Mouse (Mus musculus) limb, embryonic 11.5 days (tissue): ENCODE measurements at regions not wholly inside any gene's neighbourhood (a gene's known extent, or its start where the extent isn't known, plus 50 kb on each side); places are given as distances from the start of the nearest gene placed in this dataset.
A peak's percentile ranks its signal among the peaks of the same experiment; 100 is the strongest.

ENCODE experiments used
- ATAC-seq: fragments of 200-750 bp; cut with Nextera tagmentation; 2 replicates; pipeline ENCODE4 v1.8.0; 2017; ENCODE audit warnings: low read depth; ENCODE audit not compliant: insufficient number of reproducible peaks, low FRiP score, low TSS enrichment
- DNase-seq: peaks from one replicate; pipeline ENCODE4 v3.0.0-alpha.2; 2015; ENCODE audit warnings: low spot score
- H3K27ac ChIP-seq: fragments of 300-500 bp; sonication (generic); replicated peaks from 2 replicates; pipeline ENCODE4 v1.5.1; 2014; ENCODE audit warnings: low read depth, mild to moderate bottlenecking, low read length
- H3K27me3 ChIP-seq: fragments of 300-500 bp; sonication (generic); 2 replicates; pipeline ENCODE4 v1.6.1; 2014; ENCODE audit warnings: mild to moderate bottlenecking, low read length, mixed read lengths; ENCODE audit not compliant: control insufficient read depth, insufficient read depth
- H3K36me3 ChIP-seq: fragments of 300-500 bp; sonication (generic); 2 replicates; pipeline ENCODE4 v1.6.1; 2014; ENCODE audit warnings: mild to moderate bottlenecking, low read length, moderate library complexity, mixed read lengths; ENCODE audit not compliant: control insufficient read depth, insufficient read depth
- H3K4me1 ChIP-seq: fragments of 300-500 bp; sonication (generic); 2 replicates; pipeline ENCODE4 v1.6.1; 2014; ENCODE audit warnings: low read length, mixed read lengths; ENCODE audit not compliant: control insufficient read depth, insufficient read depth
- H3K4me2 ChIP-seq: fragments of 300-500 bp; sonication (generic); 2 replicates; pipeline ENCODE4 v1.6.1; 2014; ENCODE audit warnings: low read depth, mild to moderate bottlenecking, moderate library complexity; ENCODE audit not compliant: severe bottlenecking
- H3K4me3 ChIP-seq: fragments of 300-500 bp; sonication (generic); 2 replicates; pipeline ENCODE4 v1.5.1; 2014; ENCODE audit warnings: low read depth, low read length
- H3K9ac ChIP-seq: fragments of 300-500 bp; sonication (generic); 2 replicates; pipeline ENCODE4 v1.6.1; 2014; ENCODE audit warnings: mild to moderate bottlenecking, low read length
- H3K9me3 ChIP-seq: fragments of 300-500 bp; sonication (generic); 2 replicates; pipeline ENCODE4 v1.6.1; 2016; ENCODE audit warnings: low read length; ENCODE audit not compliant: control insufficient read depth
- WGBS: fragments of 180-500 bp; shearing (Covaris S2); extraction: QIAGEN DNeasy Blood & Tissue Kit; methylation state at CpG from one replicate; pipeline ENCODE4 v1.1.7; 2014; 5-methylcytosine and 5-hydroxymethylcytosine counted together

GRCm38 (mm10) chr7:61939971-61940705 is 406.2 kb upstream of the Ndn start:
- Histone ChIP-seq H3K27ac (no peak overlapping the region), H3K4me2 (no peak overlapping the region), H3K9ac (no peak overlapping the region), H3K4me1 (no peaks in the 10 kb centered on the region), H3K36me3 (no peaks in the 10 kb centered on the region), H3K27me3 (no peaks in the 10 kb centered on the region), H3K4me3 (no peak overlapping the region), H3K9me3 (no peaks in the 10 kb centered on the region)
- no peak for DNase-seq
- 61% methylated on average over 6 of the region's 6 CpGs for WGBS
- peak; percentile 35; the same call in 1 of the 2 replicates for ATAC-seq

DNA sequence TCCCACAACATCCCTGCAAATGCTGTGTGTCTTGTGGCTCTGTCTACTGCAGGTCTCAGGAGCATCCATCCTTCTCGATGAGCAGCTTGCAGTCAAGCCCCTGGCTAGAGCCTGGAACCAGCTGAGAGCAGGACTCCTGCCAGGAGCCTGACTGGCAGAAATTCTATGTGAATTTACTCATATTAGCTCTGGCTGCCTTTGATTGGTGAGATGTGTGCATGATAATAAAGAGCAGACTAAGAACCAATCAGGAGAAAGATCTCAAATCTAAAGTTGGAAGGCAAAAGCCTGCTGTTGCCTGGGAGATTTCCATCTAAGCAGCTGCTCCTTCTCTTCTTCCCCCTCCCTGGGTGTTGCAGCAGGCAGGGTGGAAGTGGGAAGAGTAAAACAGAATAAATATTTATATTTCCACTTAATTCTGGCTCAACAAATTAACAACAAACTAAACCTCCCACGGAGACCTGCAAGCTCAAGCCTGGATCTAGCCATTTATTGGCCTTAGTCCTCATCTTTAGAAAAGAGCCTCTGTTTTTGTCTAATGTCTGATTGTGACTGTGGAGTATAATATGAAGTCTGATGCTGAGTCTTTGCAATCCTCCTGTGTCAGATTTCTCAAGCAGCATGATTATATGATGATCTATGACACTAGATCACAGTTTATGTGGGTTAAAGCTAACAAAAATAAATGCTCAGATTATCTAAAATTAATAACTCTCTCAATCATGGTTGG is 364.0 kb upstream of the Ndn start:
- no peak overlapping the region for H3K4me2 ChIP-seq
- no peak overlapping the region for H3K27ac ChIP-seq
- H3K4me3 ChIP-seq = no peak overlapping the region
- ATAC-seq (no peak), DNase-seq (no peak)
- H3K4me1 ChIP-seq = no peaks in the 10 kb centered on the region
- 59% methylated on average over 2 of the region's 2 CpGs for WGBS
- H3K9ac ChIP-seq = no peak overlapping the region
- 0 out of 2 replicates have a peak, but pooled peaks cover 4% of the 10 kb centered on the region for H3K9me3 ChIP-seq
- no peaks in the 10 kb centered on the region for H3K36me3 ChIP-seq
- no peaks in the 10 kb centered on the region for H3K27me3 ChIP-seq

DNA sequence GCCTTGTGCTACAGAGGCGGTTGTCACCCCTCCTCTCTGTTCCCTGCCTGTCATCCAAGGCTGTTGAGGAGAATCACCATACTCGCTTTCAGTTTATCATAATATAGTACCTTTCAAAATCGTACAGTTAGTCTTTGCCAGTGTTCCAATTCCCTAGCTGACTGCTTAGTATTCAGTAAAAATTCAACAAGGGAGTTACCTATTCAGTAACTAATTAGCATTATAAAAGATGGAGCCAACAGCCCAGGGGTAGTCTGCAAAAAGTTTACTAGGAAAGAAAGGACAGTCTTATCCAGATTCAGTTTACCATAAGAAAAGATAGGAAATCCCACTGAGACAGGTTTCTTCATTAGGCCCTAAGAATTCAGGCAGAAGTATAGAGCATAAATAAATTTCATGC is 319.7 kb upstream of the Ndn start:
- Histone ChIP-seq H3K9me3 (no peaks in the 10 kb centered on the region), H3K4me1 (no peaks in the 10 kb centered on the region)

GRCm38 (mm10) chr7:62045743-62046451 is 300.5 kb upstream of the Ndn start:
- Histone ChIP-seq H3K27me3 (no peaks in the 10 kb centered on the region), H3K9me3 (no peaks in the 10 kb centered on the region), H3K4me3 (no peak overlapping the region), H3K4me2 (no peak overlapping the region), H3K9ac (no peak overlapping the region), H3K27ac (no peak overlapping the region), H3K4me1 (no peaks in the 10 kb centered on the region), H3K36me3 (no peaks in the 10 kb centered on the region)
- WGBS = 74% methylated on average over 3 of the region's 3 CpGs
- ATAC-seq = no peak
- no peak for DNase-seq

More for the DNA sequence above, 319.7 kb upstream of the Ndn start:
- no peak overlapping the region for H3K9ac ChIP-seq
- H3K27ac ChIP-seq = no peak overlapping the region
- 85% methylated on average over 3 of the region's 3 CpGs for WGBS
- no peak overlapping the region for H3K4me3 ChIP-seq
- H3K27me3 ChIP-seq = no peaks in the 10 kb centered on the region
- ATAC-seq = no peak
- no peaks in the 10 kb centered on the region for H3K36me3 ChIP-seq
- no peak overlapping the region for H3K4me2 ChIP-seq
- no peak for DNase-seq

DNA sequence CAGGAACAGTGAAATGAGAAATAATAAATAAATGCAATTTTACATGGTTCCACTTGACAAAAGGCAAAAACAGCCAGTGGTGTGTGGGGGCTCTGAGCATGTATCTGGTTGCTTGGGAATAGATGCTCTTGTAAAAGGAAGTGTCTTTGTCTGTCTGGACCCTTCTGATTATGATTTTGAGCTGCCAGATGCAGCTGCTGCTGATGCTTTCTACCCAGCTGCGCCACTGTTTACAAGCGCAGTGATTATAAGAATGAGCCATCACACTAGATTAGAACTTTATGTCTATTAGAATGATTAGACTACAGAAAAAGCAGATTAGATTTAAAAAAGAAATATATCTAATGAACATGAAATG is 299.9 kb upstream of the Ndn start:
- Histone ChIP-seq H3K36me3 (no peaks in the 10 kb centered on the region), H3K27ac (no peak overlapping the region), H3K9ac (no peak overlapping the region), H3K4me1 (no peaks in the 10 kb centered on the region), H3K27me3 (no peaks in the 10 kb centered on the region), H3K4me2 (no peak overlapping the region), H3K4me3 (no peak overlapping the region), H3K9me3 (no peaks in the 10 kb centered on the region)
- no peak for DNase-seq
- 87% methylated on average over 2 of the region's 2 CpGs for WGBS
- no peak for ATAC-seq

DNA sequence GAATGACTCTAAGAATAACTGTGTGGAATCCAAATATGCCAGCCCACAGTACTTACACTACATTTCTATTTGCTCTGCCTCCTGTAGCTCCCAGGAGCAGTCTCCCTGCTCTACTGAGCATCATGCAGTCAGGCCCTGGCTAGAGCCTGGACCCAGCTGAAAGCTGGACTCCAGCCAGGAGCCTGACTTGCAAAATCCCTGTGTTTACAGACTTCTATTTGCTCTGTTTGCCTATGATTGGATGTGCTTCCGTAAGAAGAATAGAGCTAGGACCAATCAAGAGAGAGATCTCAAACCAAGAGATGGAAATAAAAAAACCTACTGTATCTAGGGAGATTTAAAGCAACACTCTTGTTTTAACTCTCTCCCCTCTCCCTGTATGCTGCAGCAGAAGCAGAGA is 267.8 kb upstream of the Ndn start:
- DNase-seq (no peak), ATAC-seq (no peak)
- H3K4me1 ChIP-seq = no peaks in the 10 kb centered on the region
- no peaks in the 10 kb centered on the region; the same call in 1 of the 2 replicates for H3K9me3 ChIP-seq
- no peak overlapping the region for H3K9ac ChIP-seq
- H3K36me3 ChIP-seq = no peaks in the 10 kb centered on the region
- no peak overlapping the region for H3K4me2 ChIP-seq
- no peak overlapping the region for H3K4me3 ChIP-seq
- no peaks in the 10 kb centered on the region for H3K27me3 ChIP-seq
- H3K27ac ChIP-seq = no peak overlapping the region
- WGBS = 79% methylated on average over 1 of the region's 1 CpGs

GRCm38 (mm10) chr7:62085120-62085849 is 261.1 kb upstream of the Ndn start:
- no peak for ATAC-seq
- Histone ChIP-seq H3K9ac (no peak overlapping the region), H3K27me3 (no peaks in the 10 kb centered on the region), H3K4me3 (no peak overlapping the region), H3K4me2 (no peak overlapping the region), H3K4me1 (no peaks in the 10 kb centered on the region), H3K27ac (no peak overlapping the region), H3K36me3 (no peaks in the 10 kb centered on the region), H3K9me3 (no peaks in the 10 kb centered on the region)
- DNase-seq = no peak
